Mouse (Mus musculus) kidney, postnatal 0 days (tissue): ENCODE data around the gene Upk1a. TPM values are rescaled to one million over a fixed set of nuclear protein-coding genes. Genes with fewer than 3 reads are reported as not detected.

Source experiments
- ATAC-seq: fragments of 200-750 bp; cut with Nextera tagmentation; replicated peaks from 2 replicates; pipeline ENCODE4 v1.8.0; 2017; ENCODE audit warnings: low read depth, moderate number of reproducible peaks, moderate TSS enrichment, moderate library complexity; ENCODE audit not compliant: low FRiP score
- DNase-seq: peaks from one replicate; pipeline ENCODE4 v3.0.0-alpha.2; 2016; ENCODE audit warnings: low spot score
- H3K27ac ChIP-seq: fragments of 300-500 bp; sonication (generic); 2 replicates; pipeline ENCODE4 v1.5.1; 2014; ENCODE audit warnings: mild to moderate bottlenecking
- H3K27me3 ChIP-seq: fragments of 300-500 bp; sonication (generic); 2 replicates; pipeline ENCODE4 v1.6.1; 2014; ENCODE audit warnings: low read length, mixed read lengths; ENCODE audit not compliant: insufficient read depth
- H3K36me3 ChIP-seq: fragments of 300-500 bp; sonication (generic); 2 replicates; pipeline ENCODE4 v1.6.1; 2014; ENCODE audit warnings: low read length, mixed read lengths; ENCODE audit not compliant: insufficient read depth
- H3K4me1 ChIP-seq: fragments of 300-500 bp; sonication (generic); replicated peaks from 2 replicates; pipeline ENCODE4 v1.6.1; 2014; ENCODE audit warnings: antibody characterized with exemption, low read length, mixed read lengths; ENCODE audit not compliant: insufficient read depth
- H3K4me2 ChIP-seq: fragments of 300-500 bp; sonication (generic); 2 replicates; pipeline ENCODE4 v1.6.1; 2014; ENCODE audit warnings: mild to moderate bottlenecking, low read length, moderate library complexity, mixed read lengths
- H3K4me3 ChIP-seq: fragments of 300-500 bp; sonication (generic); replicated peaks from 2 replicates; pipeline ENCODE4 v1.5.1; 2014; ENCODE audit warnings: low read depth, low read length
- H3K9ac ChIP-seq: fragments of 300-500 bp; sonication (generic); 2 replicates; pipeline ENCODE4 v1.6.1; 2014; ENCODE audit warnings: low read depth, low read length
- H3K9me3 ChIP-seq: fragments of 300-500 bp; sonication (generic); replicated peaks from 2 replicates; pipeline ENCODE4 v1.6.1; 2016; ENCODE audit warnings: low read length, inconsistent platforms, mixed read lengths
- CTCF ChIP-seq: IDR thresholded peaks from 2 replicates; pipeline ENCODE4 v1.5.1; 2016; ENCODE audit warnings: antibody characterized with exemption, low read depth, mild to moderate bottlenecking, moderate library complexity
- WGBS: fragments of 180-500 bp; shearing (Covaris S2); extraction: QIAGEN DNeasy Blood & Tissue Kit; methylation state at CpG from one replicate; pipeline ENCODE4 v1.1.7; 2014; 5-methylcytosine and 5-hydroxymethylcytosine counted together
- polyA plus RNA-seq: library from polyadenylated mRNA; unstranded; fragments of >200 nt; fragmentation: Nextera tagmentation; extraction: Ambion mirVana; gene quantifications from 2 replicates; pipeline ENCODE4 v1.2.1, GENCODE M21; 2015

Upk1a gene
- polyA plus RNA-seq = 35.5 and 48.6 TPM in 2 replicates

DNA sequence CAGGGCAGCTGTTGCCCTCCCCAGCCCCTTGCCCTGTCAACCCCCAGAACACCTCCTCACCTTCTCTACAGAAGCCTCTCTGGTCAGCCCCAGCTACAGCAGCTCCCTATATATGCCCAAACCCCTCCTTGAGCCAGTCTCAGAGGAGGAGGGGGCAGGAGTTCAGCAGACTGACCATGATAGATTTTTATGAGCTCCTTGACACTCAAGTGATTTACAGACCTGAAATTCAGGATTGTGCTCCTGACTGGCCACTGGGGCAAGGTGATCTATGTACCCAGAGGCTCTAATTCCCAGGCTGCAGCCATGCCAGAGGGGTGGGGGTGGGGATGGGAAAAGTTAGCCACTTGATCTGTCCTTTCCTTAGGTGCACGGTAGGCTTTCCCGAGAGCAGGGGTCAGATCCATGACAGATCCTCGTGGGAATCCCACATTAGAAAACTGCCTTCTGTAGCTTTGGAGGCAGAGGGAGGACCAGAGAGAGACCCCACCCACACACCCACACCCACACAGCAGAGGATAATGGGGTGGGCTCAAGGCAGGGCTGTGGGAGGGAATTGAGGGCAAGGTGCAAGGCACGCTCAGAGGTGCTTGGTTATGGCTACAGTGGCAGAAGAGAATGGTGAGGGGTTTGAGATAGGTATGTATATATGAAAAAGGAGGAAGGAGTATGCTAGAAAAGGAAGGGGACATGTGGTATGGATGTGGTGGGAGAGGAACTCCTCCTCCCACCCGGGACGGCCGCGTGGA is at the start of gene Upk1a:
Gene Upk1a (minus strand): TSS at position 194 of the 749 bp plus-strand sequence.
- Histone ChIP-seq H3K4me2 (0 out of 2 replicates have a peak within 1 kb of the TSS, but pooled peaks have one; percentile 7), H3K4me3 (no peak within 1 kb of the TSS), H3K4me1 (no peaks in the 10 kb centered on the region), H3K27ac (peak within 1 kb of the TSS; percentile 19), H3K27me3 (no peaks in the 10 kb centered on the region), H3K9me3 (no peaks in the 10 kb centered on the region), H3K9ac (no peak within 1 kb of the TSS), H3K36me3 (peaks cover 9% of the 10 kb centered on the region; the same call in 1 of the 2 replicates)
- DNase-seq (peak; percentile 61), ATAC-seq (peak; percentile 53)
- no peak for TF ChIP-seq CTCF
- 30% methylated on average over 8 of the region's 8 CpGs for WGBS

DNA sequence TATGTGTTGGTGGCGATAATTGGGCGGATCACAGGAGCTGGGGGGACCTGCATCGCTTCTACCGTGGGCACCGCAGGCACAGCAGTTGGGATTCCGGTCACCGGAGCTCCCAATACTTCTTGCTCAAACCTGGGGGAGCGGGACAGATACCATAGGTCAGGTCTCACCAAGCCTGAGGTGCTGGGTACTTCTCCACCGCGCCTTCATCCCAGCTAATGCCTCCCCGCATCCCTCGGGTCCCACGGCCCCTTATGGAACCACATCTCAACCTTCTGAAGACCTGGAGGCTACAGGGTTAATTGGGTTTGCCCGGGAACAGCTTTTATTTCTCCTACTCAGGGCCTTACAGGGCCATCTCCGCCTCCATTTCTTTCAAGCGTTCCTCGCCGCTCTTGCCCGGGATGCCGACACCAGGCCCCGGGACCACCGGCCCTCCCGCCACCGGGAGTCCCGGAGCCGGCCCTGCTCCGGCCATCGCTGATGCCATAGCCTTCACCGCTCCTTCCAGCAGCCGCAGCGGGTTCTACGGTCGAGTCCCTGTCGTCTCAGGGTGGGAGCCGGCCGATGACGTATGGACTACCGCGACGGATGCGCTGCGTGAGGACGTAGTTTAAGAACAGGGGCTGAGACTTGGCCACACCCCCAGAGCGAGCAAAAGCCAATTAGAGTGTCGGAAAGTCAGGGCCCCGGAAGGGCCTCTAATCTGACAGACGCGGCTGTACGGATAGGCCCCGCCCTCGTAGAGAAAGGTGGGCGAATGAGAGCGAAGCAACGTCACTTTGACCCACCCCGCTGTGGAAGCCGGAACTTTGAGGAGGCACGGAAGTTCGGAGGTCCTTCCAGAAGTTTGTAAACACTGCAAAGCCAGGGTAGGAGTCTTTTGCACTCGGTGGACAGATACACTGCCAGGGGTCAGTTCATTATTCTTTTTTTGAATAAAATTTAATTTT is 37.2 kb upstream of the Upk1a start, which contains the start of gene Rbm42:
Gene Rbm42 (minus strand): TSS at position 727 of the 950 bp plus-strand sequence.
- TF ChIP-seq CTCF = no peak
- H3K9me3 ChIP-seq = no peaks in the 10 kb centered on the region
- peak within 1 kb of the TSS; percentile 87 for H3K4me2 ChIP-seq
- ATAC-seq (peak; percentile 100), DNase-seq (peak; percentile 100)
- 2% methylated on average over 59 of the region's 59 CpGs for WGBS
- H3K4me1 ChIP-seq = no peaks in the 10 kb centered on the region
- peak within 1 kb of the TSS; percentile 81 for H3K4me3 ChIP-seq
- no peaks in the 10 kb centered on the region for H3K27me3 ChIP-seq
- H3K27ac ChIP-seq = peak within 1 kb of the TSS; percentile 67; the same call in 1 of the 2 replicates
- peaks cover 23% of the 10 kb centered on the region for H3K36me3 ChIP-seq
- H3K9ac ChIP-seq = peak within 1 kb of the TSS; percentile 86

DNA sequence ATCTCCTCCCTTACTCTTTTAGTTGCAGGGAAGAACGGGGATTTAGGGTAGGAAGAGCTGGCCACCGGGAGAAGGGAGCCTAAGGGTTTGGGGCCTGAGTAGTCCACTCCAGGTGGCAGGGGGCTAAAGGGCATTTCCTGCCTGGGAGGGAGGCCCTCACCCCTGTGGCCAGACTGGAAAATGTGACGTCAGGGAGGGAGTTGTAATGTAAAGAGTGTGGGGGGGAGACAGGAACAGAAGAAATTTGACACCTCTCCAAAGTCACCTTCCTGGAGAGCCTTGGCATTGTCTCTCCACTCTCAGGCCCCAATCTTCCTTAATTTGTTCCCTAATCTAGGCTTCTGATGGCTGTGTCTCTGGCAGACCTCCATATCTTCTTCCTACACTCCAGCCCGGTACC is 26.4 kb upstream of the Upk1a start:
- no peak overlapping the region for H3K4me3 ChIP-seq
- DNase-seq = no peak
- no peak for TF ChIP-seq CTCF
- H3K4me2 ChIP-seq = no peak overlapping the region
- H3K9me3 ChIP-seq = no peaks in the 10 kb centered on the region
- peaks cover 4% of the 10 kb centered on the region; the same call in 1 of the 2 replicates for H3K4me1 ChIP-seq
- H3K27ac ChIP-seq = no peak overlapping the region
- 9% methylated on average over 4 of the region's 4 CpGs for WGBS
- H3K36me3 ChIP-seq = peaks cover 37% of the 10 kb centered on the region
- ATAC-seq = no peak
- H3K27me3 ChIP-seq = peaks cover 22% of the 10 kb centered on the region
- no peak overlapping the region for H3K9ac ChIP-seq

DNA sequence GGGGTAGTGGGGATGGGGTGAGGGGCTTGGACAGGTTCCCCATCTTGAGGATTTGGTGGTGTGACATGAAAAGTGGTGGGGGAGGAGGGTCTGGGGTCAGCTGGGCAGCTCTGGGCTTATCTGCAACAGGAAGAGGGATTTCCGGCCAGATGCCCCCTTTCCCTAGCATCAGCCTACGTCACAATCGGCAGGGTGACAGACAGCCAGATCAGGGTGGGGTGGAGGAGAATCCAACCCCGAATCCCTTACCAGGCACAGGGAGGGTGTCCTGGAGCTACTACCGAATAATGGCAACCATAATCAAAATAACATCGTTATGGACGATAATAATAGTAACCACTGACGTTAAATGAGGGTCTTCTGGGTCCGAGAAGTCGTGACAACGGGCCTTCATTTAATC is 23.7 kb upstream of the Upk1a start:
- ATAC-seq = no peak
- peaks cover 4% of the 10 kb centered on the region; the same call in 1 of the 2 replicates for H3K4me1 ChIP-seq
- H3K9ac ChIP-seq = no peak overlapping the region
- 34% methylated on average over 11 of the region's 11 CpGs for WGBS
- no peaks in the 10 kb centered on the region for H3K9me3 ChIP-seq
- H3K36me3 ChIP-seq = peaks cover 12% of the 10 kb centered on the region
- H3K27me3 ChIP-seq = peaks cover 39% of the 10 kb centered on the region
- no peak overlapping the region for H3K4me3 ChIP-seq
- H3K4me2 ChIP-seq = no peak overlapping the region
- no peak overlapping the region for H3K27ac ChIP-seq
- no peak for TF ChIP-seq CTCF
- no peak for DNase-seq

DNA sequence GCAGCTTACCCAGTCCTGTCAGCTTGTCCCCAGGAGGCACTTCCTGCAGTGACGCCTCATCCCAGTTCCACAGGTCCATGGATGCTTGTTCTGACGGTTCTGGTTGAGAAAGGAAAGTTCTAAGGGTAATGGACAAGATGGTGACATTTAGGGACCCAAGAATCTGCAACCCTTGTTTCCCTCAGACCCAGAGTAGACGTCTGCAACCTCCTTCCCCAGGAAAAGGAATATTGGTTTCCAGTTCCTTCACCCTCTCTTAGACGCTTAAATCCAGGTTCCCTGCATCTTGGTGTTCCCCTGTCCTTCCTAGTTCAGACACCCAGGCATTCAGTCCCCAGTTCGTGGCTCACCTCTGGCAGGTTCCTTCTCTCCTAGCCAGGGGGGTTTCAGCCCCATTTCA is 23.1 kb upstream of the Upk1a start, which contains the start of gene Etv2:
Gene Etv2 (minus strand): TSS at position 101 of the 400 bp plus-strand sequence.
- Histone ChIP-seq H3K4me1 (peaks cover 4% of the 10 kb centered on the region; the same call in 1 of the 2 replicates), H3K27me3 (peaks cover 39% of the 10 kb centered on the region), H3K9me3 (no peaks in the 10 kb centered on the region), H3K9ac (no peak within 1 kb of the TSS), H3K27ac (no peak within 1 kb of the TSS), H3K4me2 (peak within 1 kb of the TSS; percentile 38), H3K4me3 (peak within 1 kb of the TSS; percentile 16), H3K36me3 (peaks cover 7% of the 10 kb centered on the region; the same call in 1 of the 2 replicates)
- 5% methylated on average over 5 of the region's 5 CpGs for WGBS
- no peak for DNase-seq
- ATAC-seq = no peak
- no peak for TF ChIP-seq CTCF

DNA sequence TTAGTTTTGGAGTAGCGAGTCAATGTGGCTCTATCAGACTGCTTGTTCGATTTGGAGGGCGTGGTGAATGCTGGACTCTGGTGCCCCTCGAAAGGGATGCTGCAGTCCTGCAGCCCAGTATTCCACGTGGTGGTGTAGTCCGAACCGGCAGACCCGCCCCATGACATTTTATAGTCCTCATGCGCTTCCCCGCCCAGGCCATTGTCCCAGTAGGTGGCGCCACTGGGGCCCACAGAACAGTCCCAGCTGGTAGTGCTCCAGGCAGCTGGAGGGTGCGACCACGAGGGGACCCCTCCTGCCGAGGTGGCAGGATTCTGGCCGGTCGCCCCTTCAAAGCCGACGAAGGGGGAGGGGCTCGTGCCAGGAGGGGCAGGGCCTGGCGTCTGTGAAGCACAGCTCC is 22.0 kb upstream of the Upk1a start:
- 1% methylated on average over 20 of the region's 20 CpGs for WGBS
- Histone ChIP-seq H3K4me3 (peak overlapping the region; percentile 16), H3K4me1 (peaks cover 4% of the 10 kb centered on the region; the same call in 1 of the 2 replicates), H3K27ac (no peak overlapping the region), H3K4me2 (peak overlapping the region; percentile 38), H3K36me3 (no peaks in the 10 kb centered on the region), H3K9me3 (no peaks in the 10 kb centered on the region), H3K27me3 (peaks cover 39% of the 10 kb centered on the region), H3K9ac (no peak overlapping the region)
- peak; percentile 76 for ATAC-seq
- peak; percentile 76 for TF ChIP-seq CTCF
- peak; percentile 69 for DNase-seq
